Mouse (Mus musculus): Measurements from ENCODE around the gene Caskin1. TPM values are rescaled to one million over a fixed set of nuclear protein-coding genes. Genes with fewer than 3 reads are reported as not detected.

Caskin1 gene
- polyA plus RNA-seq, 2 experiments from 2014 or later: 0.10 to 0.17 TPM

- ATAC-seq: no peak
These were observed 15.9 kb upstream of the Caskin1 start for GRCm38 (mm10) chr17:24472512-24472911.

DNA sequence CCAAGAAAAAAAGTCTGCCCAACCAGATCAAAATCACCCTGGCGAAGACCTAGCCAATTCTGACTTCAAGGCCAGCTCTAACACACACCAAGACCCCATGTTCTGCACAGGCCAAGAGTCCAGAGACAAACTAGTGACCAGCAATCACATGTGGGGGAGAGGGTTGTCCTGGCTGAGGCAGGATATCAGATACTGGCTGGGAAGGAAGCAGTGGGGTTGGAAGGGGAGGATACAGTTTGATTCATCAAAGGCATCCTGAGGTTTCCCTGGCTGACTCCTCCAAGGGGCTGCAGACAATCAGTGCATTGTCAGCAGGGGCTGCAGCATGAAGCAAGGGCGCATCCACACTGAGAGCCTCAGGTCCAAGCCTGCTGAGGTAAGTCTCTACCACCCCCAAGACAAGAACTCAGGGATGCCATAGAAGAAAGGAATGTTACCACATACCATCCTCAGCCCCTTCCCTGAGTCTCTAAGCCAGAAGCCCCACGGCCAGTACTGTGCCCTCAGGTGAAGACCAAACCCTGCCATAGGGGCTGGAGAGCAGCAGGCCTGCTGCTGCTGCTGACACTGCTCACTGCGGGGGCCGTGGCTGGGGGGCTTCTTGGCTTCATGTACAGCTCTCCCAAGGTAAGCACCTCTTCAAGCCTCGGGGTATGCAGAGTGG lies 14.7 kb upstream of the Caskin1 start, which contains the start of gene Bricd5:
TSS of gene Bricd5 (plus strand) at position 273 of the 664 bp plus-strand sequence.
- ATAC-seq: no peak

- no peak for ATAC-seq
These were observed 13.8 kb upstream of the Caskin1 start for GRCm38 (mm10) chr17:24474557-24474956.

DNA sequence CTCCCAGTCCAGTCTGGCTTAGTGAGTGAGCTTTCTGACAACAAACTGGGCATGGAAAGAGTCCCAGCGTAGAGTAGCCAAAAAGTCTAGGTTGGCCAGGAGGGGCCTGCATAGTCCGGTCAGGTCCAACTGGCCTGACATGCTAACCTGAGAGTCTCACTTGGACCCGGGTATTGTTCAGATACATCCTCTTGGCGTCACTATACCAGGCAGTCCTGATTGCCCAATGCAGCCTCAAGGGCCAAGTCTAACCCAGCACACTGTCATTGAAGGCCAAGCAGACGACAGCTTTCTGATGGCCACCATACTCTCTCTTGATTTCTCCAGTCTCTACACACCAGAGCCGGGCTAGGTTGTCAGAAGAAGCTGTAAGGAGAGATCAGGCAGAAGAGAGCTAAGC lies 12.8 kb upstream of the Caskin1 start:
- ATAC-seq: no peak

DNA sequence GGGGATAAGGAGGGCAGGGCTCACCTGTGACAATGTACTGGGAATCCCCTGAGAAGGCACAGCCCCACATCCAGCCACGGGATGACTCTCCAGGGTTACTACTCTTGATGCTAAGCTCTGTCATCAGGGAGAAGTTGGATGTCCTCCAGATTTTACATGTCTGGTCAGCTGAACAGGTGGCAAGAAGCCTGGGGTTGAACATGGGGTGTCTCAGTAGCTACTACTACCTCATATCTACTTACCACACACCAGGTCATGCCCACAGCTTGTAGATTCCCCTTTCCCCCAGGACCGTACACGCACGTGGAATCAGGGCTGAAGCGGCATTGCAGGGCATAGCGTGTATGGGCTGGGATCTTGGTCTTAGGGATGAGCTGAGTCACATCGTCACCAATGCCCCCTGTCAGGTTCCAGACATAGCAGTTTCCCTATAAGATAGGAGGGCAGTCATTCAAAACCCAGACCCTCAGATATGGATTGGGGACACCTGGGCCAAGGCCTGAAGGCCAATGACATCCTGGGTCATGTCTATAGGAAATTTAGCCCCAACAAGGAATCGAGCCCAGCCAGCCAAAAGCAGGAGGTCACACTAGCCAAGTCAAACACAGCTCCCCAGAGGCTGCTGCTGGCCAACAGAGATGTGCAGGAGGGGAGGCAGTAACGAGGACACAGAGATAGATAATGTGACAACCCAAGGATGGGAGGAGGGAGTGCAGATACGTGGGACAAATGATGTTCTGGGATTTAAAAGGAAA lies 12.2 kb upstream of the Caskin1 start:
- no peak for ATAC-seq

- ATAC-seq: no peak
These were observed 11.1 kb upstream of the Caskin1 start for GRCm38 (mm10) chr17:24477053-24477984.

DNA sequence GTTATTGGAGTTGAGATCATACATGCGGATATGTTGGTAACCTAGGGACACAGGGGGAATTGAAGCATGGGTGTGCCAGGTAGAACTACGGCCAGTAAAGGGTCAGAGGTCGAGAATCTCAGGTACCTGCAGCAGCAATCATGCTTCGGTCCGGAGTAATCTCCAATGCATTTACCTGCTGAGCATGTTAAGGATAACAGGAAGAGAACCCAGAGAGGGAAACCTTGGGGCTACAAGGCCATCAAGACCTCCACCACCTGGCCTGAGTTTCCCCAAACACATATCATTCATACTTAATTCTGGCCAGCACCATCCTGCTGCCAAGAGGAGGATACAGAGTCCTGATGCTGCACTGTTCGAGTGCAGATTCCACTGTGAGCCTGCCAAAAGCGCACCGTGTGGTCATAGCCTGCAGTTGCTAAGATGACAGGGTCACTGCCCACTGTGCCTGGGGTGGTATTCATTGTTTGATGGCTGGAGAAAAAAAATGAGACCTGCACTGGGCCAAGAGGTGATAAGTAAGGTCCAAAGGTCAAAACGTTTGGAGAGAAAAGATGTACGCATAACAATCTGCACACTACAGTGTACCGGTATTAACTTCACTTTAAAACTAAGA lies 10.3 kb upstream of the Caskin1 start:
- ATAC-seq: no peak

- ATAC-seq: peak; percentile 90
These were observed 9.6 kb upstream of the Caskin1 start, which contains the start of gene Mlst8 for GRCm38 (mm10) chr17:24478663-24479380. Mlst8 (minus strand) TSS chr17:24479078.

- no peak for ATAC-seq
These were observed 9.0 kb upstream of the Caskin1 start for GRCm38 (mm10) chr17:24479431-24479830.

DNA sequence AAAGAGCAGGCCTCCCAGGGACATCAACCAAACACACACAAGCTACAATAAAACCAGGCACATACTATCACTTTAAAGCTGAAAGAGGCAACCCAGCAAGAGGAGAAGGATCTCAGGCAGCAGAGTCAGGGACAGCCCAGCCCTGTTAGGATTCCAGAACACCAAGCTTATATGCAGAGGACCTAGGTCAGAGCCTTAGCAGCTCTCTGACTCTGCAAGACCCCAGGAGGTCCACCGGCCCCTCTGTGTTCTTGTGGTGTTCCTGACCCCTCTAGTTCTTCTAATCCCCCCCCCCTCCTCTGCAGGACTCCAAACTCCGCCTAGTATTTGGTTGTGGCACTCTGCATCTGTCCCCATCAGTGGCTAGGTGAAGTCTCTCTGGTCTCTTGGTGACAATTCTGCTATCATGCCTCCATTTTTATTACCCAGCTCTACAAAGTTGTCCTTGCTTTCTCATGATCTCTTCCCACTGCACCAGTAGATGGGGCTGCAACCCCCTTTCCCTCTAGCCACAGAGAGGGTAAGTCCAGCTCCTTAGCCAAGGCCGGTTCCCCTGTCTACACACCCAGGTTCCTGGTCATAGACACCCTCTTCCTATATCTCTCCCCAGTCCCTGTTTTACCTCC lies 8.1 kb upstream of the Caskin1 start:
- no peak for ATAC-seq

GRCm38 (mm10) chr17:24481027-24481815 lies 7.2 kb upstream of the Caskin1 start:
- ATAC-seq: no peak

- no peak for ATAC-seq
These were observed 4.9 kb upstream of the Caskin1 start for GRCm38 (mm10) chr17:24483495-24483894.

DNA sequence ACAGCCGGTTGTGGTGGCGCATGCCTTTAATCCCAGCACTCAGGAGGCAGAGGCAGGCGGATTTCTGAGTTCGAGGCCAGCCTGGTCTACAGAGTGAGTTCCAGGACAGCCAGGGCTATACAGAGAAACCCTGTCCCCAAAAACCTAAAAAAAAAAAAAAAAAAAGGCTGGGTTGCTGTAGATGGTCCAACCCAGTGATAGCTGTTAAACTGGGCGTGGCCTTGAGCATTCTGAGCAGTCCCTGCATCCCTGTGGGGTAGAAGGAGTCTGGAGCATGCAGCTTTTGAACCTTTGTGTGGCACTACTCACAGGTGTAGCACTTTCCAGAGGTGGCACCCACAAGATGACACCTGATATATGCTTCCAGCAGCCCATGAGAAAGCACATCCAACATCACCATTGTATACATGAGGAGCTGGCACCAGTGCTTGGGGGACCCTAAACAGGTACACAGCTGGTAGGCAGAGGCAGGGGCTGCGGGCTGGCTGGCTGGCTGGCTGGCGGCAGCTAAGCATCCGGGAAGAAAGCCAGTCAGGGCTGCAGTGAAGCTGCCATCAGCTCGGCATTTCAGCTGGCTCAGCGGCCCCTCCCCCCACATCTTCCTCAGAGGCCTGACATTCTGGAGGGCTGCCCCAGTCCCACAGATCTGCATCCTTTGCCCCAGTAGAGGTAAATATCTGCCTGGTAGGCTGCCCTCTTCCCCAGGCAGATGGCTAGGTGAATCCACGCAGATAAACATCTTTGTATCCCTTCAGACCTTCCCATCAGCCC lies 3.1 kb upstream of the Caskin1 start:
- ATAC-seq: no peak

GRCm38 (mm10) chr17:24488662-24489264 lies 362 bp downstream of the Caskin1 start:
- ATAC-seq: no peak

GRCm38 (mm10) chr17:24489265-24490030 lies 1.0 kb downstream of the Caskin1 start:
- no peak for ATAC-seq

GRCm38 (mm10) chr17:24490399-24490798 lies 2.0 kb downstream of the Caskin1 start:
- no peak for ATAC-seq

DNA sequence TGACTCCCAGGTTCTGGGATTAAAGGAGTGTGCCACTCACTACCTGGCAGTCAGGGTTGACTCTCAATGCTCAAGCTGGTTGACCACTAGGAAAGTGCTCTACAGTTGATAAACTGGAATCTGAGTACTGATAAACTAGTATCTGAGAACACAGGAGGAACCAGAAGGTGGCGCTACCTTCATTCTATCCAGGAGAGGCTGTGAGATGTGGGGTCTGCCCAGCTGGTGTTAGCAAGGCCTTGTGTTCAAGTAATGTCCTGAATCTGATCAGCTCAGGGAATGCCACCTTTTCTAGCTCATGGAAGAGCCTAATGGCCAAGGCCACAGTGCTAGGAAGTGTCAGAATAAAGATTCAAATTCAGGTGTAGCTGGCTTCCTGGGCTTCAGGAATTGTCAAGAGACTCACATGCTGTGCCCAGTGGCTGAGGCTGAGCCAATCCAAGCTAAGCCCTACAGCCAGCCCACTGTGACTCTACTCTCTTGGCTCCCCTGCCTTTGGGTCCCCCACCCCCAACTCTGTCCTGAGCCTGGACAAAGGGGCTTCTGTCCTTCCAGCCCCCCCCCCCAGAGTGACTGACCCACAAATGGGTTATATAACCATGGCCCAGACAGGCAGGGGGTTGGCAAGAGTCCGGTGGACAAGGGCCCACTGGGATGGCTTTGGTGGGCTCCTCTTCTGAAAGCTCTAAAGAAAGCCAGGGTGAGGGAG lies 6.4 kb downstream of the Caskin1 start:
- no peak for ATAC-seq

GRCm38 (mm10) chr17:24495443-24495842 lies 7.0 kb downstream of the Caskin1 start:
- no peak for ATAC-seq
